Mouse (Mus musculus) heart, adult 9 months (tissue): ENCODE measurements around the gene Lkaaear1.

Experiments
- DNase-seq, 2 experiments: peaks; one replicate each; pipeline ENCODE4 v3.0.0; 2022; ENCODE audit warnings: low spot score in 2 of 2

Lkaaear1 gene

GRCm38 (mm10) chr2:181683381-181683780 is 14.9 kb downstream of the Lkaaear1 start:
- no peak for DNase-seq

GRCm38 (mm10) chr2:181681978-181682377 is 16.3 kb downstream of the Lkaaear1 start:
- no peak for DNase-seq

GRCm38 (mm10) chr2:181680716-181681117 is 17.5 kb downstream of the Lkaaear1 start:
- DNase-seq = no peak

GRCm38 (mm10) chr2:181679951-181680715 is 18.1 kb downstream of the Lkaaear1 start, which contains the start of gene Tcea2:
Tcea2 (plus strand) TSS chr2:181680310.
- peak; percentile 66 to 72 for DNase-seq

- peak; percentile 82 to 85 for DNase-seq
These were observed 19.5 kb downstream of the Lkaaear1 start for GRCm38 (mm10) chr2:181678780-181679179.

- DNase-seq = peak in 1 of 2 experiments; percentile 56
These were observed 20.5 kb downstream of the Lkaaear1 start for GRCm38 (mm10) chr2:181677755-181678098.

- DNase-seq = peak; percentile 73 to 84
These were observed 21.0 kb downstream of the Lkaaear1 start for GRCm38 (mm10) chr2:181677096-181677754.

- DNase-seq = no peak
These were observed 21.8 kb downstream of the Lkaaear1 start for GRCm38 (mm10) chr2:181676424-181676823.

GRCm38 (mm10) chr2:181675454-181675853 is 22.8 kb downstream of the Lkaaear1 start:
- peak; percentile 88 to 93 for DNase-seq

GRCm38 (mm10) chr2:181674934-181675333 is 23.3 kb downstream of the Lkaaear1 start:
- no peak for DNase-seq

- peak in 1 of 2 experiments; percentile 49 for DNase-seq
These were observed 24.7 kb downstream of the Lkaaear1 start for GRCm38 (mm10) chr2:181673501-181673900.

GRCm38 (mm10) chr2:181671984-181672383 is 26.3 kb downstream of the Lkaaear1 start:
- DNase-seq = no peak

GRCm38 (mm10) chr2:181671326-181671725 is 26.9 kb downstream of the Lkaaear1 start, which contains the start of gene Sox18:
Sox18 (minus strand) TSS chr2:181671640.
- DNase-seq = peak; percentile 72 to 85

- DNase-seq = no peak
These were observed 27.3 kb downstream of the Lkaaear1 start for GRCm38 (mm10) chr2:181670913-181671311.

- no peak for DNase-seq
These were observed 27.8 kb downstream of the Lkaaear1 start for GRCm38 (mm10) chr2:181670285-181670912.

- peak; percentile 76 to 90 for DNase-seq
These were observed 35.0 kb downstream of the Lkaaear1 start for GRCm38 (mm10) chr2:181663298-181663630.

GRCm38 (mm10) chr2:181662620-181663297 is 35.5 kb downstream of the Lkaaear1 start:
- DNase-seq = peak; percentile 73 to 81

- peak; percentile 91 to 94 for DNase-seq
These were observed 38.6 kb downstream of the Lkaaear1 start for GRCm38 (mm10) chr2:181659609-181660055.

- DNase-seq = peak; percentile 66 to 67
These were observed 39.2 kb downstream of the Lkaaear1 start for GRCm38 (mm10) chr2:181658930-181659555.

GRCm38 (mm10) chr2:181658528-181658927 is 39.7 kb downstream of the Lkaaear1 start:
- no peak for DNase-seq

GRCm38 (mm10) chr2:181657441-181657840 is 40.8 kb downstream of the Lkaaear1 start:
- DNase-seq = no peak
